Mouse (Mus musculus) mature B cell (primary cell): ENCODE measurements around the gene Ccdc88b.

Experiments
- in situ Hi-C: fragments of 300-500 bp; cut with MboI; formaldehyde crosslinking; loops from 2 replicates; pipeline ENCODE4 v1.14.3; 2019

Ccdc88b gene

GRCm38 (mm10) chr19:6829069-6829468, 28.9 kb downstream of the Ccdc88b start:
- in situ Hi-C loops = no loop called here

- in situ Hi-C loops = no loop called here
Observed at GRCm38 (mm10) chr19:6826601-6827000, 31.4 kb downstream of the Ccdc88b start.

- in situ Hi-C loops = no loop called here
Observed at GRCm38 (mm10) chr19:6825384-6825783, 32.6 kb downstream of the Ccdc88b start.

GRCm38 (mm10) chr19:6820538-6821195, 37.3 kb downstream of the Ccdc88b start:
- in situ Hi-C loops = no loop called here

- in situ Hi-C loops = no loop called here
Observed at GRCm38 (mm10) chr19:6819143-6819827, 38.7 kb downstream of the Ccdc88b start.

GRCm38 (mm10) chr19:6814958-6815357, 43.1 kb downstream of the Ccdc88b start:
- in situ Hi-C loops = no loop called here

GRCm38 (mm10) chr19:6814366-6814765, 43.6 kb downstream of the Ccdc88b start:
- in situ Hi-C loops = no loop called here
